Mouse (Mus musculus) frontal cortex, adult 2 months (tissue): ENCODE measurements around the gene Gm20867. TPM values are rescaled to one million over a fixed set of nuclear protein-coding genes. Genes with fewer than 3 reads are reported as not detected.
"Not testable (repeated sequence)": the region's sequence is repeated elsewhere in the genome, so short reads cannot be mapped to it uniquely, and the experiment has no call there.

Experiments
- DNase-seq, 2 experiments: peaks; one replicate each; pipeline ENCODE4 v3.0.0; 2022; ENCODE audit warnings: low spot score in 1 of 2; ENCODE audit errors: extremely low spot score in 1 of 2
- polyA plus RNA-seq: library from polyadenylated mRNA; depleted of rRNA; stranded (reverse); fragments of >200 nt; gene quantifications from 2 replicates; pipeline ENCODE4 v1.2.3, GENCODE M21; 2012; rRNA removed

Gene Gm20867
- not detected in 2 replicates for polyA plus RNA-seq

- not testable (repeated sequence) for DNase-seq
These were observed at the start of gene Gm20867 for GRCm38 (mm10) chrY:77963104-77963503. TSS of gene Gm20867 (minus strand) at chrY:77963204.

Other genes starting within 250 kb of the Gm20867 start
- gene Gm29564, start 249.8 kb upstream of the Gm20867 start, polyA plus RNA-seq, result not detected in 2 replicates